Mouse (Mus musculus) kidney, adult 18-20 months (tissue): ENCODE measurements around the gene Col27a1.

Source experiments
- DNase-seq: peaks from one replicate; pipeline ENCODE4 v3.0.0; 2021

Col27a1 gene

DNA sequence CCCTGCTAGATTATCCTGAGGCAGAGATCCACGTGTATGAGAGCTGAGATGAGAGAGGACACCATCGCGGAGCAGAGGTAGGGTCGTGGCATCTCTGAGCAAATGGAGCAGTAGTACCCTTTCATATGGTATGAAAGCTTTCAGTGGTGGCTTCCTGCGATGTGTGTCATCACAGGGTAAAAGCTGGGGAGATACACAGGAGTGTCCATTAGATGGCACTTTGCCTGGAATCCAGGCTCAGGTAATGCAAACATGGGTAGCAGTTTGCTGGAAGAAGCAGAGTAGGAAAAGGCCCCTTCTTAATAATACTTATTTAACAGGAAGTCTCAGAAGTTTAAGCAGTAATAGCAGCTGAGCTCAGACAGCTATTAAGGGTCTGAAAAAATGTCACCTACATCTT is 100.3 kb downstream of the Col27a1 start:
- DNase-seq = no peak

DNA sequence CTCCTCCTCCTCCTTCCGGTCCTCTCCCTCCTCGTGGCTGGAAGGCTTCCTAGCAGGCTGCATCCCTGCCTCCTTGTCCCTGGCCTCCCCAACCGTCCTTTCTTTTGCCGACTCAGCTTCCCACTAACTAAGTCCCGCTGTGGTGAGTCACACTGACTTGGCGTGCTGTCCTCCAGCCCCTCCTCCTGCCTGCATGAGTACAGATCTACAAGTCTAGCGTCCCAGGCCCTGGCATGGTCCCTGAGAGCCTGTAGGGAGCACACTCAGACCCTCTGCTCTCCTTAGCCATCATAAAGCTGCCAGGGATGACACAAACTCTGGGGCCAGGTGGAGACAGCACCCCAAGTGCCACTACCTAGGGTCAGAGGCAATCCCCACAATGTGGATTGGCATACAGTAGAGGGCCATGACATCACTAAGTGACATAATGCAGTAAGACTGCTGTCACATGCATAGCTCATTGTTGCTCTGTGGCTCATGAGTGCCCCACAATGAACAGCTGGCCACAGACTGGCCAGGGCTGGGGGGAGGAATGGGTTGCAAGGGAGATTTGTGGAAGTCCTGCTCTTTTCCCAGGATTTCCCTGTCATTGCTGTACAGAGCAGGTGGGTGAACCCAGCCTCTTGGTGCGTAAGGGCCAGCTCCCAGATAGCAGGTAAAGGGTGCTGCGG is 102.4 kb downstream of the Col27a1 start:
- DNase-seq = no peak

DNA sequence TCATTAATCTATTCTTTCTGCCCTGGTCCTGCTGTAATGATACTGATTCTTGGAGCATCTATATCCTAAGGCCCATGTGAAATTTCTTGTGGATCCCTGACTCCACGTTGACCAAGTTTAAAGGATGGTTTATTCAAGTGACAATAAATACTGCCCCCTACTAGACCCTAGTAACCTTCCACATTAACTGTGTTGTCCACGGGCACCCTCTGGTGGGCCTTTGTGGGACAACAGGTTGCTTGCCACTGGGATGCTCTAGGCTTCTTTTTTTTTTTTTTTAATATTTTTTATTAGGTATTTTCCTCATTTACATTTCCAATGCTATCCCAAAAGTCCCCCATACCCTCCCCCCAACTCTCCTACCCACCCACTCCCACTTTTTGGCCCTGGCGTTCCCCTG is 105.8 kb downstream of the Col27a1 start:
- peak; percentile 69 for DNase-seq

DNA sequence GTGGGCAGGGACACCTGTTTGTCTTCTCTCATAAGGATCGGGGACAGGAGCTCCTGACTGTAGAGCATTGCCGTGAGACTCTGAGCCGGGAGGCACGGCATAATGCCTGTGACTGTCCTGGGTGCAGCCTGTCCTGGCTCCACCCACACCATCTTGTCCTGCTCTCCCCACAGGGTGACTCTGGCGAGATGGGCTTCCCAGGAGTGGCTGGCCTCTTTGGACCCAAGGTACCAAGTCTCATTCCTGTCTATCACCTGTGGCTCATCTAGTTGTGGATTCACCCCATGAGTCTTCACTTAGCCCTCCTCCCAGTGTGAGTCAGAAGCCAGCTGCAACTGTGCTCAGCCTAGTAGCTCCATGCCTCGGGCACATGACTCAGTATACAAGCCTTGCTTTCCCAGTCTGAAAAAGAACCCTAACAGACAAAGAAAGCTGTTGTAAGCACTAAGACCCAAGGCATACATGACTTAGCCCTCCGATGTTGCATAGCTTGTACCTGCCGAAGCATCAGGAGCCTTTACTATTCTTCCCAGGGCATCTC is 109.5 kb downstream of the Col27a1 start:
- DNase-seq = no peak

DNA sequence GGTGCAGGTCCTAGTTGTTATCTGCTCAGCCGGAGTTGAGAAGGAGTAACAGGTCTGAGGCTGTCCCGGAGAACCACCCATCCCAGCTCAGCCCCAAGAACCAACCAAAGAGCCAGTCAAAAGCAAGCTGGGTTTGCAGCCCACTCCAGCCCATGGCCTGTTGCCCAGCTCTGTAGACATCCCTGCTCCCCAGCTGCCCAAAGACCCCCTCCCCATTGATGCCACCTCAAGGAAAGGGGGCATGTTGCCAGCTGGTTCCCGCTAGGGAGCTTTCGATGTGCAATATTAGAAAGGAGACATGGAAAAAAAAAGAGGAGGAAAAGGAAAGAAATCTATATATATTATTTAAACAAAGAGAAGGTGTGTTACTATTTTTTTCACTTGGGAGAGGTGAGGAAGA is 119.6 kb downstream of the Col27a1 start:
- DNase-seq = no peak

DNA sequence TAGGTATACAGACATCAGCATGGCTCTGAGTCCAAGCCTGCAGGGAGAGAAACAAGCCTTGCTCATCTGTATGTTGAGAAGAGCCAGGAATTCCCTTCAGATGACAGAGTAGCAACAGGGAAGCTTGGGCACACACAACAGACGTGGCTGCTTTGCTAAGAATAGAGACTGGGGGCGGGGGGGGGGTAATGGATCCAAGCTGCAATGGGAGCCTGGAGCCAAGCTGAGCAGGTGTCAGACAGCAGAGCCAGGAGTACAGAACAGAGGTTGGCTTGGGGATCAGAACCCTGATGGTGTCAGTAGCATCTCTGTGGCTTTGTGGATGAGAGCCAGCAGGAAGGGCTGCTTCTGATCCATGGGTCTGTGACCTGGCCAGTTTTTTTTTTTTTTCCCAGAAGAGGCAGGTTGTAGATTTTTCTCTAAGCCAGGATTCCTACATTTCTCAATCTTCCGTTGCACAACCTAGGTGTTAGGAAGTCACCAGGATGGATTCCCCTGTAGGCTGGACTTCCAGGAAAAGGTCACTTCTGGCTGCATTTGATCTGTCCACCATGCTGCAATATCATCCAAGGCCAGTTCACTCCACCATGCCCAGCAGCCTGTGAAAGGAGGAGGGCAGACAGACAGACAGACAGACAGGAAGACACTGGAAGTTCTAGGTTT is 124.7 kb downstream of the Col27a1 start:
- DNase-seq = no peak

DNA sequence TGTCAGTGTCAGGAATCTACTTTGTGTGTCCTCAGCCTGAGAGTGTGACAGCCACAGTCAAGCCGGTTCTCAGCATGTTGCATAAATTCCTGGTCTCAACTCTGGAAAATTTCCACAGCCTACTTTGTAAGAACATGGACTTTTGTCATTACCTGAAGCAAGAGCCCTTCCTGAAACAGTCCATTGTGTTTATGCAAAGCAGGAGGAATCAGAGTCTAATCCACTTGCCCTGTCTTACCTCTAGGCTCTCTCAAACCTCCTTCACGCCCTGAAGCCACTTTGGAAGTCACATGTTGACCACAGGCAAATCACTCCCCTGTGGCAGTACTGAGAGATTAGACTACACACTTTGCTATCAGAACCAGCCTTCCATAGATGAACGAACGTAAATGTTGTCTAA is 128.7 kb downstream of the Col27a1 start:
- DNase-seq = no peak

DNA sequence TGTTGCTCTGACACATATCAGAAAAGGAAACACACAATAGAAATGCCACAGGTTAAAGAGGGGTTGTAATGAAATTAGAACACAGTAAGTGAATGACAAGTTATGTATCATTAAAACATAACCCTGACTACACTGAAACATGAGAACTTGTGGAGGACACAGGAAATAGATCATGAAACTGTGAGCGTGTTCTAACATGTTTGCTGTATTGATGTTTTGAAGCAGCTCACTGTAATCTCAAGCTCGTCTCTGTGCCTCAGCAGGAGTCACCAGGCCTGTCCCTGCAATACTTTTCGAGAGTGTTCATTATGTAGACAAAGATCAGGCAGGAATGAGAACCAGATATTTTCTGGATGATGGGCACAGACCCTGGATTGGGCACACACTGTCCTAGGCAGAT is 129.8 kb downstream of the Col27a1 start:
- DNase-seq = no peak

DNA sequence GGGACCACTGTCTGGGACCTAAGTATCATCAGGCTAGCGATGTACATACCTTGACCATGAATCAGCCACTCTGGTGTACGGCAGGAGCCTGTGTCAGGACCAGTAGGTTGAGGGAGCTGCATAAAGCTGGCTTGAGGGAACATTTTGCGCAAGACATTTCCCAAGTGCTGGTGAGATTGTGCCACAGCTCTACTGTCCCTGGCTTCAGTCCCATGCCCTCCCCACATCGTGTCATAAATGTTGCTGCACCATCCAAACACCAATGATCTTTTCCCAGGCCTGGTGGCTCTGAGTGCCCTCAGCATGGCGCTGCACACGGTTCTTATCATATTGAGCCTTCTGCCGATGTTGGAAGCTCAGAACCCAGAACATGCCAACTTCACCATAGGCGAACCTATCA is 130.5 kb downstream of the Col27a1 start, which contains the start of gene Orm1:
Gene Orm1, plus strand, starts transcription at position 266 of the 400 bp plus-strand sequence.
- DNase-seq = no peak

DNA sequence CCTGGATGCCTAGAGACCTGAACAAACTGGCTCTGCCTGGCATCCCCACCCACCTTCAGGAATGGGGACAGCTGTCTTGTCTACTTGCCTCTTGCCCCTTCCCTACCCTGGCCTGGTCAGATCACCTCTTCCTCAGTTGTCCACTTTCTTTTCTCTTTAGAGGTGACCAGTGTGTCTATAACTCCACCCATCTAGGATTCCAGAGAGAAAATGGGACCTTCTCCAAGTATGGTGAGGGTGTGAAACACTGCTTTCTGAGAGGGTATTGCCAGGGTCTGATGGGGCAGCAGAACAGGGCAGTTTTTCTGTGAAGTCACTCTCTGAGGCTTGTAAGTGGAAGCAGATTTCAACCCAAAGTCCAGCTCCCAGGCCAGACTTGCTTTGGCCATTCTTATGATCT is 131.5 kb downstream of the Col27a1 start:
- no peak for DNase-seq

DNA sequence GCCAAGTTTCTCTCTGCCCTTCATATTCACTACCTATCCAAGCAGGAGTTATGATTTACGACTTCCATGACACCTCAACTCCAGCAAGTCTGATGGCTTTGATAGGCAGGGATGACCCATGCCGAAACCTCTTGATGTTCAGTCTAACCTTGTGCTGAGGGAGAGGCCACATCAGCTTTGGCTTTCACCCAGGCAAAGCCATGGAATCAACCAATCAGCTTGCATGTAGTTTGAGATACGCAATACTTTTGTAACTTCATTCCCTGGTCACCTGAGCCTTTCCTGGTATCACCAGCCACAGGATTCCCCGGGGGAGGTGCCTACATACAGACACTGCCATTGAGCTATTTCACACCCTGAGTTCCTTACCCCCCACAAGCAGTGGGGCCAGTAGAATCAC is 132.9 kb downstream of the Col27a1 start:
- no peak for DNase-seq

DNA sequence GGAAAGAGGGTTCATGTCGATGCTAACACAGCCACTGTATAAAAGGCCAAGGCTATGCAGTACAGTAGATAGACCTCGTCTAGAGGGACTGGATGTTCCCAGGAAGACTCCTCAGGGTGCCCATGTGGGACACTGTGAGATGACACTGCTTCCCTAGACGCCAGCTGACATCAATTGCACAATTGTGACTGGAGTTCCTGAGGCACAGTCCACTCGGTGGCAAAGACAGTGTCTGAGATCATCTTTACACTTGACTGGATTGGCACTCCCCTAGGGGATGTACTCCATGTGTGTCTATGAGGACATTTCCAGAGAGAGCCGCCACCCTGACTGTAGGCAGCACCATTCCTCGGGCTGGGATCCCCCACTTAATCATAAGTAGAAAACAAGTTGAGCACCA is 134.7 kb downstream of the Col27a1 start:
- no peak for DNase-seq

DNA sequence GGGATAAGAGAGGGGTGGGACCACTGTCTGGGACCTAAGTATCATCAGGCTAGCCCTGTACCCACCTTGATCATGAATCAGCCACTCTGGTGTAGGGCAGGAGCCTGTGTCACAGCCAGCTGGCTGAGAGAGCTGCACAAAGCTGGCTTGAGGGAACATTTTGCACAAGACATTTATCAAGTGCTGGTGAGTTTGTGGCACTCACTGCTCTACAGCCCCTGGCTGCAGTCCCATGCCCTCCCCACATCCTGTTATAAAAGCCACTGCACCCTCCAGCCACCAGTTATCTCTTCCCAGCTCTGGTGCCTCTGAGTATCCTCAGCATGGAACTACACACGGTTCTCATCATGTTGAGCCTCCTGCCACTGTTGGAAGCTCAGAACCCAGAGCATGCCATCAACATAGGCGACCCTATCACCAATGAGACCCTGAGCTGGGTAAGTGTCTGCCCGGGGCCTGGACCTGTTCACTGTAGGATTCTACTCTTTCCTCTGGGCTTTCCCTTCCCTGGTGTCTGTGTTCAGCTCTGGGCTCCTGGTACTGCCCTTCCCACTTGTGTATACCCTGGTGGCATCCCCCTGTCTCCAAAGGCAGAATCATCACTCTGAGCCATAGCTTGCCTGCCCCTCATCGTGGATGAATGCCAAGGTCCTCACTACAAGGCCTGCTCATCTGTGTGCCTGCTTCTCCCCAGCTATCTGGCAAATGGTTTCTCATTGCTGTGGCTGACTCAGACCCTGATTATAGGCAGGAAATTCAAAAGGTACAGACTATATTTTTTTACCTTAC is 142.3 kb downstream of the Col27a1 start, which contains the start of gene Orm3:
Gene Orm3, plus strand, starts transcription at position 286 of the 789 bp plus-strand sequence.
- DNase-seq = no peak

DNA sequence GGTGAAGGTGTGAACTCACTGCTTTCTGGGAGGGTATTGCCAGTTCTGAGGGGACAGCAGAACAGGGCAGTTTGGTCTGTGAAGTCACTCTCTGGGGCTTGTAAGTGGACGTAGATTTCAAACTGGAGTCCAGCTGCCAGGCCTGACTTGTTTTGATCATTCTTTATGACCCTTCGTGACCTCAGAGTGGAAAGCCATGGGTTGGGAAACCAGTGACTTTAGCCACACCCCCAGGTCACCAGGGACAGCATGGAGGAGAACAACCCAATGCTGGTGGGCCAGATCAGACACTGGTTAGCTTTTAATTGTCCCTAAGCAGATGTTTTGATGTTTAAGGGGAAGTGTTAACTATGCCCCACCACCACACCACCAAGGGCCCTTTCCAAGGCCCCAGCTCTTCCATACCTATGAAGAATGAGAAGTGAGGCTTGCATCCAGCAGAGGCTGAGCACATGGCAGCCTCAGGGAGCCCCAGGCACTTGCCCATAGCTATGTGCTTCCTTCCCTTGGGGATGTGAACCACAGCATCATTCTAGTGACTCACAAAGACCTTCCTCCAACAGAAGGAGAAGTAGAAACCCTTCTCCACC is 143.3 kb downstream of the Col27a1 start:
- no peak for DNase-seq

DNA sequence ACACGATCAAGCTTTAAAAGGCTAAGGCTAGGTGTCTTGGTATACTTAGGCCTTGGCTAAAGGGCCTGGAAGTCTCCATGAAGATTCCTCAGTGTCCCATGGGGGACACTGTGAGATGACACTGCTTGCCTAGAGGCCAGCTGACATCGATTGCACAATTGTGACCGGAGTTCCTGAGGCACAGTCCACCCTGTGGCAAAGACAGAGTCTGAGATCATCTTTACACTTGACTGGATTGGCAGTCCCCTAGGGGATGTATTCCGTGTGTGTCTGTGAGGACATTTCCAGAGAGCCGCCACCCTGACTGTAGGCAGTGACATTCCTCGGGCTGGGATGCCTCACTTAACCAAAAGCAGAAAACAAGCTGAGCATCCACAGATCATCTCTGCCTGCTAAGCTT is 146.1 kb downstream of the Col27a1 start:
- no peak for DNase-seq

DNA sequence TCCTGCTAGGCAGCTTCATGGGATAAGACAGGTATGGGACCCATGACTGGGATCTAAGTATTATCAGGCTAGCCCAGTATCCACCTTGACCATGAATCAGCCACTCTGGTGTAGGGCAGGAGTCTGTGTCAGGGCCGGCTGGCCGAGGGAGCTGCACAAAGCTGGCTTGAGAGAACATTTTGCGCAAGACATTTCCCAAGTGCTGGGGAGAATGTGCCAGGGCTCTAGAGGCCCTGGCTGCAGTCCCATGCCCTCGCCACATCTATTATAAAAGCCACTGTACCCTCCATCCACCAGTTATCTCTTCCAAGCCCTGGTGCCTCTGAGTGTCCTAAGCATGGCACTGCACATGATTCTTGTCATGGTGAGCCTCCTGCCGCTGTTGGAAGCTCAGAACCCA is 148.3 kb downstream of the Col27a1 start, which contains the start of gene Orm2:
Gene Orm2, plus strand, starts transcription at position 300 of the 400 bp plus-strand sequence.
- no peak for DNase-seq

DNA sequence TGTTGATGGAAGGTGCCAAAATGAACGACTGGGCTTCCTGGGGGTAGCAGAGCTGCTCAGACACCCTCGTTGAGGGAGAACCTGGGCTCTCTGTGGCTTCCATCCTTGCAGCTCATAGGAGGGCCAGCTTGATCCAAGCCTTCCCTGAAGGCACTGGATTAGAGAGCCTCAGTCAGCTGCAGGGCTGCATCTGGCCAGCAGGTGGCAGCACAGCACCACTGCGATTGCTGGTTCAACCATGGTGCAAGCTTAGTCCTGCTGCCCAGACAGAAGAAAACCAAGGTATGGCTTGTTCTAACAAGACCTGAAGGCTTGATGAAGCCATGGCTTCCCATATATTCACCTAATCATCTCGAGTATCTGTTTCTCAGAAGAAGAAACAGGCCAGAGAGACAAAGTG is 154.8 kb downstream of the Col27a1 start:
- peak; percentile 89 for DNase-seq

DNA sequence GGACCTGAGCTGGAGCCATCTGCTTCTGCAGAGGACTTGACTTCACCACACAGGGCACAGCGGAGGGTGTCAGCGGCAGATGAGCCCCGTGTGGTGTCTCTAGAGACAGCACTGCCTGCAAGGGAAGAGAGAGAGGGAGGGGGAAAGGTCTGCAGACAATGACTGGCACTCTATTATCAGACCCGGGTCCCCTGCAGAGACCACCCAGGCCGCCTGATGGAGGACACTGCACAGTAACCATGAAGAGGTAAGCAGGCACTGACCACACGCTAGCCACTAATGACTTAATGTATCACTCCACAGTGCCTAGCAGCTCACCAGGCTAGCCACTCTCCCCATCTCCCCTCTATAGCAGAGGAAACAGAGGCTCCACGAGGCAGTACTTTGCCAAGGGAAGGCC is 157.1 kb downstream of the Col27a1 start:
- DNase-seq = no peak

DNA sequence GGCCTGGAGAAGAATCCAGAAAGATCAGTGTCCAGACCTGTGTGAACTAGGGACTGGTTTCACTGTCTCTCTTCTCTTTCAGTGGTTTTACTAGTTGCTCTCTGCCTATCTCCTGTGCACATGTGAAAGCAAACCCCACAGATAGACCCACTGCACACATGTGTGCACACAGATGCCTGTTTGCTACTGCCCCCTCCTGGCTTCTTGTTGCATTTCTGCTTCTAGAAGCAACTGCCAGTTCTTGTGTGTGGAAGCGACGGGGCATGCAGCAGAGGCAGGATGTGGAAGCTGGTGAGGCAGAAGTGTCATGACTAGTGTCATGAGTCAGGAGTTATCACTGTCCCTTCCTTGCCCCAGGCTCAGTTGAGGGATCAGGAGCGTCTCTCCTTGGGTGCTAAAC is 158.1 kb downstream of the Col27a1 start:
- DNase-seq = peak; percentile 19

DNA sequence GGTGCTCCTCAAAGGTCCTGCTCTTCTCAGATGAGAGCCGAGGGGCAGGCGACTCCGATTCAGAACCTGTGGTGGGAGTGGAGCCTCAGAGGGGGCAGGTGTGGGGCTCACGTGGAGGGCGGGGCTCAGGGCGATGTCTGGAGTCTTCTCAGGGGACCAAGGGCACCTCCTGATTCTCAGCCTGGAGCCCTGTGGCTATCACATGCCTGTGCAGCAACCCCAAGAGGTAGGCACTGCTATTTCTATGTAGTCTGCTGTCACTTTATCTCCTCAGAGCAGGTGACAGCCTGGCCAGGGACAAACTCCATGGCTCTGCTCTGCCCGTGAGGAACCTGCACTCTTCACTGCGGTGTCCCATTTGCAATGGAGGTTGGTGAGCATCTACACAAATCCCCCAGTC is 159.6 kb downstream of the Col27a1 start:
- no peak for DNase-seq

DNA sequence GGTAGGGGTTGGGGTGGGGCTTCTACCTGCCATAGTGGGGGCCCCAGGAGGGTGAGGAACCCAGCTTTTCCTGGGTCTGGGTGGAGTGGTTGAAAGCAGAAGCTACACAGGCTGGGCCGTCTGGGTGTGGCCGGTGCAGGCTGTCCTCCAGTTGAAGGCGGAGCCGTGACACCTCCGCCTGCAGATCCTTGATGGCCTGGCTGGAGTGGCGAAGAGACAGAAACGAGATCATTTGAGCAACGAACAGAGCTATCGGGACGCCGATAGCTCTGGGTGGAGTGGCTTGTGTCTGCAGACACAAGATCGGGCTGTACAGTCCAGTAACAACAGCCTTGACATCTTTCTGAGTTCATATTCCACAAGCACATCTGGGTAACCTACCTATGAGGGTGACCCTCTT is 160.5 kb downstream of the Col27a1 start:
- no peak for DNase-seq

DNA sequence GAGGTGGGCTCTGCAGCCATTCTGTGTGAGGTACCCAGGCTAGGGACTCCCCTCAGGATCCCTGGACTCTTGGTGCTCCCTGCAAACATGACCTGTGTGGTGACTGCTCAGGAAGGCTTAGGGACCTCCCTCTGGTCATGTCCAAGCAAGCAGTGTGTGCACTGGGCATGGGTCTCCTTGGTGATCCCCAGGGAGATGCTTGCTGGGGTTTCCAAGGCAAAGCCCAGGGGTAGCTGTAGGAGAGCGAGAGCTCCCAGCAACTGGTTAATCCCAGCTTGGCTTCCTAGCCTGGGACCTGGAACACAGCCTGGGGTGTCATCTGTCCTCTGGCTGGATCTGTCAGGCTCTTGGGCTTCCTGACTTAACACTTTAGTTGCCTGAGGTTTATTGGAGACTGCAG is 161.6 kb downstream of the Col27a1 start:
- DNase-seq = no peak

DNA sequence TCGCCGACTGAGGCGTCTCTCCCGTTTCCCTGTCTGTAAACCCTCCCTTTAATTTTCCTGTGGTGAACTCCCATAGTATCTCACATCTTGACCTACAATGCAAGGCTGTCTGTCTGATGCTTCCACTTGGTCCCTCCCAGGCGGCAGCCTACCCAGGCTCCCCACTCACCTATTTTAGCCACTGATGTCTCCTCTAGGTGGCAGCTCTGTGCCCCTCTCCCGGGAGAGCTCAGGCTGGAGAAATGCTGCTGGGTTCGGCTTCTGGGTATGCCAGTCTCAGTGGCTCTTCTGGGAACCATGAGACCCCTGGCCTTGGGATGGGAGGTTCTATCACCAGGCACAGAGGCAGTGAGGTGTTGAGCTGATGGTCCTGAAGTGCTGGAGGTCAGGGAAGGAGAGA is 163.7 kb downstream of the Col27a1 start:
- DNase-seq = no peak
